Mouse (Mus musculus) hindbrain, embryonic 11.5 days (tissue): ENCODE data around the gene Steap1. TPM values are rescaled to one million over a fixed set of nuclear protein-coding genes. Genes with fewer than 3 reads are reported as not detected.

Experiments
- ATAC-seq: fragments of 200-750 bp; cut with Nextera tagmentation; 2 replicates; pipeline ENCODE4 v1.8.0; 2017; ENCODE audit warnings: mild to moderate bottlenecking, moderate TSS enrichment, moderate library complexity; ENCODE audit not compliant: low FRiP score
- DNase-seq: peaks from one replicate; pipeline ENCODE4 v3.0.0-alpha.2; 2015; ENCODE audit warnings: low spot score
- H3K27ac ChIP-seq: fragments of 300-500 bp; sonication (generic); 2 replicates; pipeline ENCODE4 v1.5.1; 2014; ENCODE audit warnings: mild to moderate bottlenecking, low read depth, low read length
- H3K27me3 ChIP-seq: fragments of 300-500 bp; sonication (generic); 2 replicates; pipeline ENCODE4 v1.6.1; 2014; ENCODE audit warnings: mild to moderate bottlenecking, low read length, moderate library complexity, mixed read lengths; ENCODE audit not compliant: control insufficient read depth, insufficient read depth
- H3K36me3 ChIP-seq: fragments of 300-500 bp; sonication (generic); 2 replicates; pipeline ENCODE4 v1.6.1; 2014; ENCODE audit warnings: mild to moderate bottlenecking, low read length, moderate library complexity, mixed read lengths; ENCODE audit not compliant: control insufficient read depth, insufficient read depth
- H3K4me1 ChIP-seq: fragments of 300-500 bp; sonication (generic); replicated peaks from 2 replicates; pipeline ENCODE4 v1.6.1; 2014; ENCODE audit warnings: low read length, mixed read lengths; ENCODE audit not compliant: control insufficient read depth, insufficient read depth
- H3K4me2 ChIP-seq: fragments of 300-500 bp; sonication (generic); replicated peaks from 2 replicates; pipeline ENCODE4 v1.6.1; 2014; ENCODE audit warnings: mild to moderate bottlenecking, low read depth, low read length
- H3K4me3 ChIP-seq: fragments of 300-500 bp; sonication (generic); 2 replicates; pipeline ENCODE4 v1.5.1; 2014; ENCODE audit warnings: low read depth, low read length
- H3K9ac ChIP-seq: fragments of 300-500 bp; sonication (generic); 2 replicates; pipeline ENCODE4 v1.6.1; 2014; ENCODE audit warnings: low read depth, low read length
- H3K9me3 ChIP-seq: fragments of 300-500 bp; sonication (generic); 2 replicates; pipeline ENCODE4 v1.6.1; 2016; ENCODE audit warnings: low read length; ENCODE audit not compliant: control insufficient read depth
- WGBS: fragments of 180-500 bp; shearing (Covaris S2); extraction: QIAGEN DNeasy Blood & Tissue Kit; methylation state at CpG from one replicate; pipeline ENCODE4 v1.1.7; 2014; 5-methylcytosine and 5-hydroxymethylcytosine counted together
- polyA plus RNA-seq: library from polyadenylated mRNA; unstranded; fragments of >200 nt; fragmentation: Nextera tagmentation; extraction: Ambion mirVana; gene quantifications from 2 replicates; pipeline ENCODE4 v1.2.1, GENCODE M21; 2014

Steap1 gene
- polyA plus RNA-seq, 1 experiment from 2014 or later, result 5.2 TPM

DNA sequence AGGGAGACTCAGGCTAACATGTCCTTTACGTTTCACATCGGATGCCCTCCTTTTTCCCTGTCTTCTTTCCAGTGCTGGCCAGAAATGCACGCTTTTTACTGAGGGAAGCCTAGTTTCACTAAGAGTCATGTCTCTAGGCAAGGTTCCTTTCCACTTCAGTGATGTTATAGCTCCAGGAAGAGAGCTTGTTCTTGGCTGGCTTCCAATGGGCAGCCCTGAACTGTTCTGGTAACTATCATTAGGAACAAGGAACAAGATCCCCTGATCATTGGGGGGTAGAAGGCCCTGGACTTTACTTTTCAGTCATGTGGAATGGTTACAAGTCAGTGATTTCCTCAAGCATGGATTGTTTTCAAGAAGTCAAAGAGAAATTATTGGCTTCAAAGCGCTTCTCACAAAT, 19.2 kb downstream of the Steap1 start:
- Histone ChIP-seq H3K4me2 (no peak overlapping the region), H3K36me3 (no peaks in the 10 kb centered on the region), H3K4me1 (no peaks in the 10 kb centered on the region), H3K9me3 (no peaks in the 10 kb centered on the region), H3K27me3 (no peaks in the 10 kb centered on the region), H3K27ac (no peak overlapping the region), H3K9ac (no peak overlapping the region), H3K4me3 (no peak overlapping the region)
- DNase-seq (no peak), ATAC-seq (no peak)
- WGBS, result 94% methylated on average over 4 of the region's 4 CpGs

DNA sequence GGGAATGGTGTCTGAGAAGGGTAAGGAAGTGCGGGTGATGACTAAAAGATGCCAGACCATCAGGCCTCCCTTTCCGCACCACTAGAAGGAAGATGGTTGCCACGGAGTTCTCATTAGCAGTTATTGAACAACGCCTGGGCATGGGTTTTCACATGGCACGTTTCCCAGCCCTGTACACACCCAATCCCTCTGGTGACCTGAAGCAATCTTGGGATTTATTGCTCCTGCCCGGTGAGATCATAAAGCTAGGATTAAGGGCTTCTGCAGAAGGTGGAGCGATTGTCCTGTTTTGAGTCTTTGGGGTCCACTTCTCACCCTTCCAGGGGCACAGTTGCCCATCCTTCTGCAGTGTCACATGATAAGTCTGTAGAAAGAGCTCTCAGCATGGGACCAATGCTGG, 26.9 kb downstream of the Steap1 start:
- DNase-seq (no peak), ATAC-seq (no peak)
- WGBS, result 90% methylated on average over 7 of the region's 7 CpGs
- Histone ChIP-seq H3K27me3 (no peaks in the 10 kb centered on the region), H3K36me3 (no peaks in the 10 kb centered on the region), H3K4me3 (no peak overlapping the region), H3K4me2 (no peak overlapping the region), H3K9ac (no peak overlapping the region), H3K9me3 (no peaks in the 10 kb centered on the region), H3K4me1 (no peaks in the 10 kb centered on the region), H3K27ac (no peak overlapping the region)

DNA sequence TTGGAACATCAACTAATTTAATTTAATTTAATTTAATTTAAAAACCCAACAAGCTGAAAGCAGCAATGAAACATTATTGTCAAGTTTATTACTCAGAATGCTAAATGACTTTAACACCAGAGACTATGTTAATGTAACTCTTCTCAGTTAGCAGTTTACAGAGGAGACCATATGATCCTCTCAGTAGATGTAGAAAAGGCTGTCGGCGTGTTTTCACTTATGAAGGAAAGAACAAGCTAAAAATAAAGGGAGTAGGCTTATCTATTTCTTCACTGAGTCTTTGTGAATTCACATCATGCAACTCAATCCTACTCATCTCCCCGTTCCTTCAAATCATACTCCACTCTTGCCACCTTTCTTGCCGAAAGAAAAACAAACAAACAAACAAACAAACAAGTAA, 38.1 kb downstream of the Steap1 start:
- Histone ChIP-seq H3K27ac (no peak overlapping the region), H3K4me2 (no peak overlapping the region), H3K27me3 (no peaks in the 10 kb centered on the region), H3K4me1 (no peaks in the 10 kb centered on the region), H3K4me3 (no peak overlapping the region), H3K9ac (no peak overlapping the region), H3K36me3 (no peaks in the 10 kb centered on the region), H3K9me3 (no peaks in the 10 kb centered on the region)
- no peak for DNase-seq
- WGBS, result 87% methylated on average over 4 of the region's 4 CpGs
- no peak for ATAC-seq

DNA sequence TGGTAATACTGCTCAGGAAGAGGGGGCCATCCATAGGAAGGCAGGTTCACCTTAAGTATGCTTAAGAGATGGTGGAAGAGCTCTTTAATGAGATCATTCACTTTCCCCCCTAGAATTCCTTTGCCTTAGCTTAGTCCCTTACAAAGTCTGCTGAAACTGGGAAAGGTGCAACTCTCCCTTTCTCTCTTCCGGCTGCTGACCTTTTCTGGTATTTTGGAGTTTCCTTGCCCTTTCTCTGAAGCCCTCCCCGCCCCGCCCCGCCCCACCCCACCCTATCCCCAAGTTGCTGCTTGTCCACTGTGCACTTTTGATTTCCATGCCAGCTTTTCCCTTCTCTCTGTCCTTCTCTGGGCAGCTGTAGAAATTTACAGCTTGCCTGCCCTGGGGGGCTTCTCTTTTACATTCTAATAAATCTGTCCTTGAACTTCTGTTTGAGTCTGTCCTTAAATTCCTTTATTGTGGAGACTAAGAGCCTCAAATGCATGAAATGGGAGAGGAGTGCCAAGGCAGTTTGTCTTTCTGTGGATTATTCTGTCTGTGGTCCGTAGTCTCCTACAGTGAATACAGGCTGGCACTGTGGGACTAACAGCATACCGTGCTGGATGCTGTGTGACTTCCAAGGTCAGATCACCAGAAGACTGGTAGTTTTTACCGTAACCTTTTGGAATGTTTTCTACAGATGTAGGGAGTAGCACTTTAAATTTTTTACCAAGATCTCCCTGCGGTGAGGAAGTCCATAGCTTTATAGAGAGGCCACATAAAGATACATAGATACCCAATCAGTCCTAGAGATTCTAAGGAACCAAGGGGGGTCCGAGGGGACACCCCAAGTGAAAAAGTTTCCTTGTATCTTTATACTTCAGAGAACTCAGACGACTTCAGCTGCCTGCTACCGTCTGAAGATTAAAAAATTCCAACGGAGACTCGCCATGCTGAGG, 41.5 kb downstream of the Steap1 start:
- ATAC-seq (no peak), DNase-seq (no peak)
- H3K36me3 ChIP-seq, result no peaks in the 10 kb centered on the region
- H3K4me1 ChIP-seq, result no peaks in the 10 kb centered on the region
- H3K4me2 ChIP-seq, result no peak overlapping the region
- no peak overlapping the region for H3K4me3 ChIP-seq
- no peak overlapping the region for H3K9ac ChIP-seq
- no peaks in the 10 kb centered on the region for H3K9me3 ChIP-seq
- H3K27ac ChIP-seq, result no peak overlapping the region
- WGBS, result 67% methylated on average over 13 of the region's 13 CpGs
- H3K27me3 ChIP-seq, result no peaks in the 10 kb centered on the region

DNA sequence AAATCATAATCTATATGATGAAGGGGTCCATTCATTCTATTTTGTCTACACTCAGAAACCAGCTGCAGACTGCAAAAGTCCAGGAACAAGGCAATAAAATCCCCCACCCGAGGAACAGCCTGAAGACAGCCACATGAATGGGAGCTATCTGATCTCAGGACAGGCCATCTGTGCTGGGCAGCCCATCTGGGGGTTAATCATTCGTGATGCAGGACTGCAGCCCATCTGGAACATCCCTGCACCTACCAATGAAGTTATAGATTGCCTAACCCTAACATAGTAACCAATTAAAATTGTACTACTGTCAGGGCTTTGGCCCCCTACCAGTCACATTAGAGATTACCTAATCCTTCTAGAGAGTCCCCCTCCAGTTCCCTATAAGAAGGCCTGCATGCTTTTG, 44.1 kb downstream of the Steap1 start:
- Histone ChIP-seq H3K4me3 (no peak overlapping the region), H3K4me2 (no peak overlapping the region), H3K27ac (no peak overlapping the region), H3K36me3 (no peaks in the 10 kb centered on the region), H3K9me3 (no peaks in the 10 kb centered on the region), H3K4me1 (no peaks in the 10 kb centered on the region), H3K27me3 (no peaks in the 10 kb centered on the region), H3K9ac (no peak overlapping the region)
- ATAC-seq, result no peak
- DNase-seq, result no peak
- WGBS, result 51% methylated on average over 2 of the region's 2 CpGs

DNA sequence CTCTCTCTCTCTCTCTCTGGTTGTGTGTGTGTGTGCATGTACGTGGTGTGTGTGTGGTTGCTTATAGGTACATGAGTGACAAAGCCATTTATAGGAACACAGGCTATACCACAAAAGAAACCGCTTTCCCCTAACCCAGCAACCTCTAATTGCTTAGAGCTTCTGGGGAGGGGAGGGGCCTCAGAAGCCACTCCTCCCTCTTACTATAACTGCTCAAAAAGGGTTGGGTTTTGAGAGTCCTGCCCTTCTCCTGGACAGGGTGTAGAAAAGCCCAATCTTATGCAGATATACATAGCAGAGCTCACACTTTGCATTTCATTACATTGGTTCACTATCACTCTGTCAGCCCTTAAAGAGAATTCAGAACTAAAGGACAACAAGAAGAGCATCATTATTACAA, 48.7 kb downstream of the Steap1 start:
- H3K27me3 ChIP-seq, result no peaks in the 10 kb centered on the region
- ATAC-seq, result no peak
- H3K9ac ChIP-seq, result no peak overlapping the region
- H3K4me1 ChIP-seq, result no peaks in the 10 kb centered on the region
- H3K4me3 ChIP-seq, result no peak overlapping the region
- DNase-seq, result no peak
- H3K9me3 ChIP-seq, result no peaks in the 10 kb centered on the region
- WGBS, result 92% methylated on average over 2 of the region's 2 CpGs
- H3K36me3 ChIP-seq, result no peaks in the 10 kb centered on the region
- no peak overlapping the region for H3K27ac ChIP-seq
- H3K4me2 ChIP-seq, result no peak overlapping the region

DNA sequence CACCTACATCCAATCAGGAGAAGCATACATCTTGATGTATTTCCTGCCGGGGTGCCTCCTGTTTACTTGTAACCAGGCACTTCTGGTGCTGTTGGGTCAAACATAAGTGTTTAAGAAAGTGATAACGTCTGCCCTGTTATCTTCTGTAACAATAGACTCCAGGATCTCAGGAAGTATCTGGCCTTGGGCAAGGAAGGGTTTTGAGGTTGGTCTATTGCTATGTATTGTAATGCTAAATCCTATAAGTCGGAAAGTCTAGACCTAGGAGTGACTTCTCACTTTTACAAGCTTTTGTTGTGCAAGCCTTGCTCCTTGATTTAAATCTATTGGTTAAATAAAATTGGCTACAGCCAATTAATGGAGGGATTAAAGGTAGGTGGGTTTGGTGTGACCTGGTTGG, 50.3 kb downstream of the Steap1 start:
- Histone ChIP-seq H3K4me3 (no peak overlapping the region), H3K27me3 (no peaks in the 10 kb centered on the region), H3K9ac (no peak overlapping the region), H3K4me1 (no peaks in the 10 kb centered on the region), H3K27ac (no peak overlapping the region), H3K36me3 (no peaks in the 10 kb centered on the region), H3K9me3 (no peaks in the 10 kb centered on the region), H3K4me2 (no peak overlapping the region)
- no peak for ATAC-seq
- WGBS, result 75% methylated on average over 3 of the region's 3 CpGs
- DNase-seq, result no peak

DNA sequence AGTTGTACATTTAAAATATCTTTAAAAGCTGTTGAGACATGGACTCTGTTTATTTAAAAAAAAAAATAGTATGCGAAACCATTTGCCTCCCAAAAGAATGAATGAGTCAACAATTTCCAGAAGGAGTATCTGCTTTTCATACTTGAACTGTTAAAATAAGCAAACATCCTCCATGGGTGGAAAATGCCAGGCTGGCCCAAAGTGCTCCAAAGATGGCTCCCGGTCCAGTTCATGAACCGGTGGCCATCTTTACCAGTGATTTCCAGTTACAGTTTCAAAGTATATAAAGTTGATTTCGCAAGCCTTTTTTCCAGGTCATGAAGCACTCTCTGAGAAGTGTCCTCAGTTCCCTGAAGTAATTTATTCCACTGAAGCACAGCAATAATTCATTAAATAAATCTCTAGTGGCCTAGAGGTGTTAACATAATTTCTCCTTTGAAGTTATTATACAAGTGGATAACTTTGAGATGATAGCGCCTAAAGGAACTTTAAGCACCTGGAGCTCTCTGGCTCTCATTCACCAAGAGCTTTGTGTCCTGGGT, 53.7 kb downstream of the Steap1 start:
- no peak for ATAC-seq
- DNase-seq, result no peak
- Histone ChIP-seq H3K4me1 (no peaks in the 10 kb centered on the region), H3K27me3 (no peaks in the 10 kb centered on the region), H3K27ac (no peak overlapping the region), H3K9ac (no peak overlapping the region), H3K9me3 (no peaks in the 10 kb centered on the region), H3K4me2 (no peak overlapping the region), H3K36me3 (no peaks in the 10 kb centered on the region), H3K4me3 (no peak overlapping the region)
- WGBS, result 96% methylated on average over 5 of the region's 5 CpGs
